Mouse (Mus musculus) layer of hippocampus, postnatal 25 days (tissue): ENCODE measurements around the gene Pdzd9. TPM values are rescaled to one million over a fixed set of nuclear protein-coding genes. Genes with fewer than 3 reads are reported as not detected.
A peak's percentile ranks its signal among the peaks of the same experiment; 100 is the strongest.
"Not testable (repeated sequence)": the region's sequence is repeated elsewhere in the genome, so short reads cannot be mapped to it uniquely, and the experiment has no call there.

Experiments
- DNase-seq, 2 experiments: peaks; one replicate each; pipeline ENCODE4 v3.0.0; 2022; ENCODE audit warnings: mixed read lengths in 2 of 2, low spot score in 1 of 2; ENCODE audit errors: extremely low spot score in 1 of 2
- total RNA-seq, 2 experiments: library from RNA; stranded (reverse); gene quantifications; 2 replicates each; pipeline ENCODE4 v1.2.3; 2021

Pdzd9 gene
- not detected for total RNA-seq

GRCm38 (mm10) chr7:120670153-120670875 is at the start of gene Pdzd9:
Gene Pdzd9, minus strand, starts transcription at chr7:120670343.
- peak; percentile 69 to 88 for DNase-seq

GRCm38 (mm10) chr7:120717261-120717660 is 47.1 kb upstream of the Pdzd9 start:
- no peak for DNase-seq

- DNase-seq, result not testable (repeated sequence)
Observed at GRCm38 (mm10) chr7:120713951-120714350, 43.8 kb upstream of the Pdzd9 start.

GRCm38 (mm10) chr7:120713225-120713624 is 43.1 kb upstream of the Pdzd9 start:
- no peak for DNase-seq

GRCm38 (mm10) chr7:120712071-120712470 is 41.9 kb upstream of the Pdzd9 start:
- no peak for DNase-seq

- no peak for DNase-seq
Observed at GRCm38 (mm10) chr7:120703888-120704287, 33.7 kb upstream of the Pdzd9 start.

- no peak for DNase-seq
Observed at GRCm38 (mm10) chr7:120699586-120699985, 29.4 kb upstream of the Pdzd9 start.

- DNase-seq, result no peak
Observed at GRCm38 (mm10) chr7:120696331-120696730, 26.2 kb upstream of the Pdzd9 start.

- no peak for DNase-seq
Observed at GRCm38 (mm10) chr7:120695641-120696040, 25.5 kb upstream of the Pdzd9 start.

GRCm38 (mm10) chr7:120695196-120695595 is 25.1 kb upstream of the Pdzd9 start:
- no peak for DNase-seq

- DNase-seq, result no peak
Observed at GRCm38 (mm10) chr7:120693831-120694375, 23.8 kb upstream of the Pdzd9 start.

GRCm38 (mm10) chr7:120690634-120691033 is 20.5 kb upstream of the Pdzd9 start:
- no peak for DNase-seq

- no peak for DNase-seq
Observed at GRCm38 (mm10) chr7:120685227-120685626, 15.1 kb upstream of the Pdzd9 start.

- DNase-seq, result no peak
Observed at GRCm38 (mm10) chr7:120684731-120685161, 14.6 kb upstream of the Pdzd9 start.

GRCm38 (mm10) chr7:120682002-120682401 is 11.9 kb upstream of the Pdzd9 start:
- DNase-seq, result no peak

GRCm38 (mm10) chr7:120679023-120679422 is 8.9 kb upstream of the Pdzd9 start:
- DNase-seq, result no peak

GRCm38 (mm10) chr7:120677764-120678531 is 7.8 kb upstream of the Pdzd9 start:
- DNase-seq, result peak; percentile 21 to 22

- DNase-seq, result peak; percentile 60 to 65
Observed at GRCm38 (mm10) chr7:120677001-120677643, 7.0 kb upstream of the Pdzd9 start, which contains the start of gene Mosmo. Gene Mosmo, plus strand, starts transcription at chr7:120677618.

GRCm38 (mm10) chr7:120671271-120671670 is 1.1 kb upstream of the Pdzd9 start:
- DNase-seq, result no peak

- no peak for DNase-seq
Observed at GRCm38 (mm10) chr7:120662079-120662478, 8.1 kb downstream of the Pdzd9 start.

- peak; percentile 31 to 33 for DNase-seq
Observed at GRCm38 (mm10) chr7:120647849-120648248, 22.3 kb downstream of the Pdzd9 start.
